Mouse (Mus musculus): Measurements from ENCODE around the gene Fgfr2.

The Fgfr2 gene

DNA sequence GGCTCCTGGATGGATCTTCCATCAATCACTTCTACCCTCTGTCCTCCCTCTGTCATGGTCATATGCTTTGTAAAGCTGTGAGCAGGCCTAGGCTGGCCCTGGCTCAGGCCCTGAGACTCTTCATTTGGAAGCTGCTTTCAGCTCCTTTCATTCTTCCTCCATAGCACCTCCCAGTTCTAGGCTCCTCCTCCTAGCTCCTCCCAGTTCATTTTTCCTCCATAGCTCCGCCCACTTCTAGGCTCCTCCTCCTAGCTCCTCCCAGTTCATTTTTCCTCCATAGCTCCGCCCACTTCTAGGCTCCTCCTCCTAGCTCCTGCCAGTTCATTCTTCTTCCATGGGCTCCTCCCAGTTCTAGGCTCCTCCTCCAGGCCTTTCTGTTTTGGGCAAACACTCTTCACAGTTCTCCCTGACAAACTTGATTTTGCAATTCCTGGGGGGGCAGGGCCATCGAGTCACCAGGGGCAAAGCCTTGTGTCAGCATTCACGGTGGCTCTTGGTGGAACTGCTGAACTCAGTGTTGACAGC lies 880.5 kb downstream of the Fgfr2 start:
- peak; percentile 44 for DNase-seq

DNA sequence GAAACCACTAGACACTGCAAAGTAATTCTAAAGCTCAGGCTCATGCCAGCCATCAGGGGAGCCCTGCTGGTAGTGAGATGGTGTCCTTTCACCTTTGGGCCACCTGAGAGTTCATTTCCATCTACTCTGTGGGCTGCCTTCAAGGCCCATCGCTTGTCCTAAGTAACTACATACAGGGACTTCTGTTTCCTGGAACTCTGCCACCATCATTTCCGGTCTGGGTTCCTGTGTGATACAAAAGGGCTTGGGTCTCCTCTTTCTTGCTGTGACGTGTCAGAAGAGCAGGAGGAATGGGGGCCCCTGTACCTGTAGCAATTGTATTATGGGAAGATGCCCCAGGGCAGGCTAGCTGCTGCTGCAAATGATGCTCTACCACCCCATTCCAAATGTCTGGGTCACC lies 884.2 kb downstream of the Fgfr2 start:
- no peak for DNase-seq

DNA sequence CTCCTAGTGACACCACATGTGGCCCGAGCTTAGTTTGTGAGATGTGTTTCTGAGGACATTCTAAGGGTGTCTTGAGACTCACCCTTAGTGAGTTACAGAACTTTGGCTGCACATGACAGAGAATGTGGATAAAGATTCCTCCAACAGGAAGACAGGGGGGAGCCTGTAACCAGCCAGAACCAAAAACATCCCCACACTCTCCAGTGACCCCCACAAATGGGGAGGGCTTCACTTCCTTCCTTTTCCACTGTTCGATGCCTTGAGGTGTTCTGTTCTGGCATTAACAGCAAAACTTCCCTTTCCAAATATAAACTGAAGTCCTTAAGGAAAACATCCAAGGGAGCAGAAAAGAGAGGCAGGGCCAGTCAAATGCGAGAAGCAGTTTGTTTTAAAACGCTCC lies 886.0 kb downstream of the Fgfr2 start:
- DNase-seq = no peak

DNA sequence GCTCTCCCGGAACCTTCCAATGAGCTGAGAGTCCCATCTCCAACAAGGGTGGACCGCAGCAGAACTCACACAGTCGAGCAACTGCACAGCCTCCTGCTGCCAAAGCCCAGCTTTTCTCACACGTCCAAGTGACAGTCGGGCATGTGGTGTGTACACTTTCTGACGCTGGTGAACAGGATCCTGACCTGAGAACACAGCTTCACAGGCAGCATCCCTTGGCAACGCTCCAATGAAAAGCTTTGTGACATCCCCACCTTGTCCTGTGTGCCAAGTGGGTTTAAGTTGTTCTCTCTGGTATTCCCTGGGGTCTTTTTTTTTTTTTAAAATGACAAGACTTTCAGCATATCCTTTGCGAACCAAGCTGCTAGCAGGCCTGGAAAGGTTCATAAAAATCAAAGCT lies 886.4 kb downstream of the Fgfr2 start:
- DNase-seq = no peak

DNA sequence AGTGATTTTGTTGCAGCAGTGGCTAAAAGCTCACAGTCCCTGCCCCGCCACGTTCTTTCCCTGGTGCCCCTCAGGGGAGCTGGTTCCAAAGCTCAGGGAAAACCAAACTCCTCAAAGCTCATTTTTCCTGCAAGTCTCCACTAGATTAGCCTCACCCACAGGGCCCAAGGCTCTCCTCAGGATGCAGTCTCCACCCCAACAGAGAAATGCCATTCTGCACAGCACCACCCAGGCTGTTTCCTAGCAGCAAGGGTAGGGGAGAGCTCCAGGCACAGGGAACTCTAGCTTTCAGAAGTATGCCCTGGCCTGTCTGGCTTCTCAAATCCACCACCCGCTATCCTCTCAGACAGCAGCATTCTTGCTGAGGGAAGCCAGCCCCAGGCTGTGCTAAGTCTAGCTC lies 888.9 kb downstream of the Fgfr2 start:
- no peak for DNase-seq

DNA sequence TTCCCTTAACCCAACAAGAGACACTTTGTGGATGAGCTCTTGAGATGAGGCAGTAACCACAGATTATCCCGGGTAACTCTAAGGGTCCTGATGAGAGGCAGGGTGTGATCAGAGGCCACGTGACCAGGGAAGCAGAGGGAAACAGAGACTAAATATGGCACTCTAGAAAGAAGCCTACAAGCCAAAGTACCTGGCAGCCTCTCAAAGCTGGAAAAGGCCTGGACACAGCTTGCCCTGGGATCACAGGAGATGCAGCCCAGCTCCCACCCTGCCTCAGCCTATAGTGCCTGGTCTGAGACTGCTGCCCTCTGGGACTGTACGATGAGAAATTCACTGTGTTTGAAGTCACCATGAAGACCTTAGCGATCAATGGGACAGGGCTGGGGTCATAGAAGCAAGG lies 889.4 kb downstream of the Fgfr2 start:
- DNase-seq = no peak

DNA sequence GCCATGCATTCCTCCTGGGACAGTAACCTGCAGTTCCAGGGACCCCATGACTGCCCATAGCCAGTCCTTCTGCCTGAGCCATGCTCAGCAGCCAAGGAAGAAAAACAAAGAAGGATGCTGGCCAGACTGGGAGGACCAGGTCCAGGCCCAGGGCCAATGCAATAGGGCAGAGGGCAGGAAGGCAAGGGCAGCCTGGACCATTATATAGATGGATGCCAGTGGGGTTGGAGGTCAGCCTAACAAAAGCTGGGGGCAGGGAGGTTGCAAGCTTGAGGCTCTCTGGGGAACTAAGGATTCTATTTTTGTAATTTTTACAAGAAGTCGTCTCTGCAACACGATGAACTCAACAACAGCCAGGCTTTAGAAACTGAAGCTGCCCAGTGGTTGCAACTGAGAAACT lies 890.2 kb downstream of the Fgfr2 start:
- peak; percentile 36 for DNase-seq

DNA sequence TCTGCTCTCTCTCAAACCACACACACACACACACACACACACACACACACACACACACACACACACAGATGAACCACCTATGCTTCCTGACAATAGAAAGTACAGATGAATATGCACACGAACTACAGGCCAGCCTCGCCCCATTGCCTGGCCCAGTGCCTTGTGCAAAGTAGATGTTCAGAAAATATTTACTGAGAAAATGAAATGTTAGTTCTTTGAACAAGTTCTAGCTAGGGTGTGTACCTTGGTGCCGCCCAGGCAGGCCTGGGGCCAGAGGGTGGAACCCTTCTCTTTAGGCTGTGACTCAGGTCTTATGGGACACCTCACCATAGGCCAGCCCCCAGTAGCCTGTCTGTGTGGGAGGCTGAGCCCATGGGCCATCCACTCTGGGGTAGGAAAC lies 891.7 kb downstream of the Fgfr2 start:
- DNase-seq = no peak

DNA sequence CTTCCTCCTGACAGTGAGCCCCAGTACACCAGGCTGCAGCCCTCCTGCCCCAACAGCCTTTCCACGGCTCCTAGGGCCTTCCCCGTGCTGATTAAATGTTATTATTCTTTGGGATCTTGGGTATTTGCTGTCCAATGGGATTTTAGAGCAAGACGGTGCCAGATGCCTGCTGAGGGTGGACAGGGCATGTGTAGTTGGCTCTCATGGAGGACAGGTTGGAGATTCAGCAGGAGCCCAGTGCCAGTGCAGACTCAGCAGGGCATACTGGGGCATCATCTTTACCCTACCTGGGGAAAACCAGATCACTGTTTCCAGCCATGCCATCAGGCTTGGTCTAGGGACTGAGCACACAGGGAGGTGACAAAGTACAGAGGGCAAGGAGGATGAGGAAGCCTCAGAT lies 892.2 kb downstream of the Fgfr2 start:
- DNase-seq = no peak

DNA sequence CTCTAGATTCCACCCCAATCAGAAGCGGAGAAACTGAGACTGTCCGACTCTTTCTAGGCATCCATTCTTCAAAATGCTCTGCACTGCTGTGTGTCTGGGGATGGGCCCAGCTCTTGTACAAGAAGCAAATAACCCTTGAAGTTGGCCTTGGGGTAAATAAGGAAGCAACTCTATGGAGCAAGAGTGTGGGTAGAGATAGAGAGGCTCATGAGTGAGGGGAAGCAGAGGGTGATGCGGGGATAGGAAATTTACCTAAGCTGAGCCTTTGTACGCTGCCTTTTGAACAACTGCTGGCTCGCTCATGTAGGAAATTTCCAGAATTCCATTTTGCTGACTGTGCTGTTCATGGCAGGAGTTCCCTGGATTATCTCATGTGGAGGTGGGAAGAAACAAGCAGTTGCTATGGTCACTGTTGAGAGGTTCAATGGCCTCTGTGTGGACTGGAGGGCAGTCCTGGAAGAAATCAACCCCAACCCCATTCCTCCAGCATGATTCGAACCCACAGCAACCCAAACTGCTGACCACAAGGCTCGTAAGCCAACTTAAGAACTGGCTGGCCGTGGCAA lies 896.0 kb downstream of the Fgfr2 start:
- no peak for DNase-seq

DNA sequence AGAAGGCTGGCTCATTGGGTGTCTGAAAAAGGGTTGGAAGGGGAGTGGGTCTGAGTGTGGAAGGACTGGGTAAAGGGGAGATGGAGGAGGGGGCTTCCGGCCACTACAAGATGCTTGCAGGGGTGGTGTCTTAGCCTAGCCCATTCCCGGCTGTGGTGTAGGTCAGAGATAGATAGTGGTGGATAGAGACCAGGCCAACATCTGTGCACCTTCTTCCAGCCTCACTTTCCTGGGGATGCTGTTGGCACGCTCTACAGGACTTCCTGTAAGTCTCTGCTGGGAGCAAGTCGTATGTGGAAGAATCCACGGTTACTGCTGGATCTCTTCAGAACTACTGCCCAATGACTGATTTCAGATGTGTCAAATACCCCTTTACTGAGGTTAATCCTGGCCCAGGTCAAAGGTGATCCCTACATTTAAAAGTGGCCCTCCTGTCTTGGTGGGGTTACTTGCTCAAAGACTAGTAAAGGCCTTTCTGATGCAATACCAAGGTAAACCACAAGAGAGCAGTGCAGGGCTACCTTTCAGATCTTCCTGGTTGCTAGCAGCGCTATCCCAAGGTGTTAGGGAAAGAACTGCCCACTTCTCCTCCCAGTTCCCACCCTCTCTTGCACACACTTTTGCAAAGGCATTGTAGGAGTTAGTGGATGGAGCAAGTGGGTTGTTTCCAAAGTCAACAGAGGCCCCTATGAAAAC lies 896.6 kb downstream of the Fgfr2 start:
- DNase-seq = peak; percentile 94

DNA sequence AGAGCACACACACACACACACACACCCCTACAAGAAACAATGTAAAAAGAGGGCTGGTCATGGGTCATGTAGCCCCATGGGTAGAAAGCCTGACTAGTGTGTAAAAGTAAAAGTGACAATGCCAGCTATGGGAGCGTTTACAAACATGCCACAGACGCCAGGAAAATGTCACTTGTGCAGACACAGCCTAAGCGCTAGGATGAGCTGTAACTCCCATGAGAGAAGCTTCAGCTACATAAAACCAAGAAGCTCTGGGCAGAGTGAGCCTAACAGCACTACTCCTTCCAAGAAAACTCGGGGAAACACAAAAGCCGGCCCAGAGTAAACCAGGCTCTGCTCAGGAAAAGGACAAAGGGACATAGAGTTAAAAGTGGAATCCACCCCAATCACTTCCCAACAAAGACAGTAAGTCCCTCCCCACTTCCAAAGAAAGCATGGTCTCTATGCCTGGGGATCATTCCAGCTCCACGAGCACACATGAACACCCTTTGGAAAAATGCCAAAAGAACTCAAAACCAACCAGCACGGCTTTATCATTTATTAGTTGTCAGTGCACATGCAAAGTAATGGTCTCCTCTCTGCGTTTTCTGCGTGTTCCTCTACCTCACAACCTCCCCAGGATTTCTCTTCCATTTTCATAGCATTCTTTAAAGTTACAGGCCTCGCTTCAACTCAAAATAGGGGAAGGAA lies 899.6 kb downstream of the Fgfr2 start:
- no peak for DNase-seq

DNA sequence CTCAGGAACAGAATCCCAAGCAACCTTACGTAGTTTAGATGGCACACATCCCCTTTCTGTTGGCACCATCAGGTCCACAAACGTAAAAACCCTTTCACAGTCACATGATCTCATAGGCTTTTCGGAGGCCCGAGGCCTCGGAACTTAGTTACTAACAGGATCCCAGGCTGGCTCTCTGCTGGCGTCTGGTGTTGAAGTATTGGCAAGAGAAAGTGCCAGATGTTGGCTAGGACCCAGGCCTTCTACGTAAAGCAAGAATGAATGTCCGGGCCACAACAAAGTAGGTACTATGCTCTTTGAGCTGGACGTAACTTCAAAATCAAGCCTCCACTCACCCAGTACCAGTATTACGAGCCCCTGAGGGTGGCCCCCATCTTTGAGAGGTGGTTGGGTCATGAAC lies 909.1 kb downstream of the Fgfr2 start:
- DNase-seq = no peak

DNA sequence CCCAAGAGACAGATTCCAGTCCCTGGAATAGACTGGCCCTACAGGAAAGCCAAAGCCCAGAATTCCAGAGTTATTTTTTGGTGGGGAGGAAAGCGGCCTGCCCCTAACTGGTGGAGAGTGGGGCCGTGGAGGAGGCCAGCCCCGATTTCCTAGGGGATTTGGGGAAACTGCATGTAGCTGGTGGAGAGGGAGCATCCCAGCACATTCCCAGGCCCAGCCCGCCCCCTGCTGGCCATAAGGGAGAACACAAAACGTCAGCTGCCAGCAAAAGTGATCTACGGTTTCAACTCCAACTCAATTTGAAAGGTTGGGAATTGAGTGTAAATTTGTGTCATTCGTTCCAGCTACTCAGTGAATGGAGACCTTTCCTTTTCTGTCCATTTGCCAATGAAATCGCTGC lies 909.7 kb downstream of the Fgfr2 start:
- peak; percentile 71 for DNase-seq

DNA sequence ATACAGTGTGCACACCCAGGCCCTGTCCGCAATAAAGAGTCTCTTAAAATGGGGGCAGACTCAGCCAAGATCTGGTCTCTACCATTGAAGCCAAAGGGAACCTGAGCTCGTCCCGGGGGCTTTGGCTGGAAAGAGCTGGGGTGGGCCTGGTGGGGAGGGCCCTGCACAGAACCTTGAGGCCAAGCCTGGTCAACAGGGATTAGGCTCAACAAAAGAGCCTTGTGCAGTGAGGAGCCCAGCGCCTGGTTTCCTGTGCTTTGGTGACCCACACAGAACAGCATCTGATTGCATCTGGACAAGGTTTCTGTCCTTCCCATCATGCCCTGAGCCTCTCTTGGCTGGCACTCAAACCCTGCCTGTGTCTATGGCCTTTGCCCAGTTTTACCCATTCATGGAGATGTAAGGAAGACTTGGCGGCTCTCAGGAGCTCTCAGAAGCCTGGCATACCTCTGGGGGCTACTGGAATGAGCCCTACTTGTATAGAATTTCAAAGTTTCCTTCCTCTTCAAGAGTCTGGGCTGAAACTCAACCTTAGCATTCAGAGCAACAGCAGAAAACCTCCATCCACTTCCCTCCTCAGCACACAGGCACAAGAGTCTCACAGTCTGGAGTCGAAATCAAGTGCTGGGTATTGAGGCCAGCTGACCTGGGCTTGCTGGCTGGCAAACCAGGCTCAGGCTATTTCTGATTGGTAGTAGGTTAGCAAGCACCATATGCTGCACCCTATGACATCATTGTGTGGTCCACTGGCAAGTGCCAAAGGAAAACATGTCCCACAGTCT lies 911.0 kb downstream of the Fgfr2 start:
- DNase-seq = no peak

DNA sequence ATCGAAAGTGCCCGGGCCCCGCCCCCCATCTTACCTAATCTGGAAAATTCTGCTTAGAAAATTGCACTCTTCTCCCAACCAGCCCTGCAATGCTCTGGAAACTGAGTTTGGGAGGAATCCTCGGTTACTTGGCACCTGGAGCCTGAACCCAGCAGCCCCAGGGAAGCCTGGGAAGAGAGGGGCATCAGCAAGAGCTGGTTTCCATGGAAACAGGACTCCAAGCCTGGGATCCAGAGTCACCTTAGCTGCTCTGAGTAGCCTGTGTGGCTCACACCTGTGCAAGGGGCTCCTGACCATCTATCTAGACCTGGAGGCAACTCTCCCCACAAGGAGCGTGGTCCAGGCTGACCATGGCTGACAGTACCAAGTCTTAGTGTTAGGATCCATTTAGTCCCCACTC lies 912.5 kb downstream of the Fgfr2 start:
- no peak for DNase-seq

DNA sequence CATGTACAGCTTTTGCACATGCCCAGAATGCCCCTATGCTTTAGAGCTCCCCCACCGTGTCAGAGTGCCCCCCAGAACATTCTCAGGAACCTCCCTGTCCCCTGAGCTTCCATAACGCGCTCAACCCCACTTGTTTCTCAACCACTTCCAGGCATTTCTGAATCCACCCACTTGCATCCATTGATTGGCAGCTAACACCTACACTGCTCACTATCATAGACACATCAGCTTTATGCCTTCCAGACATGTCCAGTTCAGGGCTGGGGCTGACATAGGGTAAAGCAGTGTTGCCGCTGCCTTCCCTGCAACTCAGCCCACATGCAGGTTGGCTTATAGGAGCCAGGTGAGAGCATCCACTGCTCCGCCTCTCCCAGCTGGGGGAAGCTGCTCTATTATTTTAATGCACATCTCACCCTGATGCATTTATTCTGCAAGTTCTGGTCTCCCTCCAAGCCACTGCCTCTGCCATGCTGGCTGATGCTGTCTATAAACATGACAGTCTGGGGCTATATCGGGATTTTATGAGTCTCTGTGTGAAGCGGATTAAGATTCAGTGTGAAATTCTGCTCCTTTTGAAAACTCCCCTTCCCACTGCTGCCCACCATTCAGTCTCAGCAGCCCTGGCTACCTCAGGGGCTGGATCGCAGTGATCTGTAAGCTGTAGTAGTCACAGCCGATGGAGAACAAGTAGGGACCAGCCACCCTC lies 914.1 kb downstream of the Fgfr2 start:
- DNase-seq = no peak

DNA sequence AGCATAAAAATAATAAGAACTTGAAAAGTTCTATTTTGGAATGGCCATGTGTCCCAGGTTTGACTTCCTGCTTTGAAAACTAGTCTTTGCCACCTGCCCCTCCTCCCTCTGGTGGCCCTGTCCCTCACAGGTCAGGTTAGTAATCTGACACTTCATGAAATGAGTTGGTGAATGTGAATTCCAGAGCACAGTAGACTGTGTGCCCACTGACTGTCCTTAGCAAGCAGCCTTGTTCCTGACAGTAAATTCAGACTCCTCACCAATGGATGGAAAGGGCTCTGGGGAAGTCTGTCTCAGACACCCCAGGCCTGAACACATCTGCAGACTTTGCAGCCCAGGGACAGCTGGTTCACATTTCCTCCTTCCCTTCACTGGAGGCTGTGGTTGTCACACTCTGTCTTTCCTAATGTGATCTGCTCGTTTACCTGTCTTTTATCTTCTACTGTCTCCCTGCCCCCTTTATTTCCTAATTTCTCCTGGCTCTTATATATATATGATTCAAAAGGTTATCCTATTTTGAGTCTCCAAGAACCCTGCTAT lies 919.0 kb downstream of the Fgfr2 start:
- DNase-seq = no peak

DNA sequence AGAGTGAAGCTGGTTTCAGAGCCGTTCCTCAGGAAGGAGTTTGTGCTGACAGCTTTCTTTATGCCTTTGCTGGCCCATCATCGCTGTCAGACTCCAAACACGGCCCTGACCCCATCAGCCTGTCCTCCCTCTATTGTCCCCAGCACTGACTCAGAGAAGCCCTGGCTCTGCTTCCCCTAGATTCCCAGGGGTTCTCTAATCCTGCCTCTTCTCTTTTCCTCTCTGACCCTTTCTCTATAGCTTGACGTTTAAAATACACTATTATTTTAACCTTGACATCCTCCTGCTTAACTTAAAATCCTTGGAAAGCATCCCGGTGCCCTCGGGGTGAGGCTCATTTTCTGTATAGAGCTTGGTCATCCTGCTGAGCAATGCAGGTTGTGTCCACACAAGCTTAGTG lies 923.5 kb downstream of the Fgfr2 start:
- no peak for DNase-seq

DNA sequence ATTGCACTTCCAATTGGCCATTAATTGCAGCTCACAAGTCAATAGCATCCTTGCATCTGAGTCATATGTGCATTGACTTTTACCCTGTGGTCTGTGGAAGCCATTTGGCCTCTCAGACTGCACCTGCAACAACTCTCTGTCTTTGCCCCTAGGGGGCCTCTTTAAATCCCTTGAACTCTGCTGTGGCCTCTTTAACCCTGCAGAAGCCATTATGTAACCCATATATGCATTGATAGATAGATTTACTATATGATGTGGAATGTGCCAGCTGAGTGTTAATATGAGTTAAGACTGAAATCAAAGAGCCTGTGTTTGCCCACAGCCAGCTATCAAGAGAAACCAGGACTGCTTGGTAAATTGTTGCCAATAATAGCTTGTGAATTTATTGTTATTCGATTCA lies 924.3 kb downstream of the Fgfr2 start:
- DNase-seq = no peak

DNA sequence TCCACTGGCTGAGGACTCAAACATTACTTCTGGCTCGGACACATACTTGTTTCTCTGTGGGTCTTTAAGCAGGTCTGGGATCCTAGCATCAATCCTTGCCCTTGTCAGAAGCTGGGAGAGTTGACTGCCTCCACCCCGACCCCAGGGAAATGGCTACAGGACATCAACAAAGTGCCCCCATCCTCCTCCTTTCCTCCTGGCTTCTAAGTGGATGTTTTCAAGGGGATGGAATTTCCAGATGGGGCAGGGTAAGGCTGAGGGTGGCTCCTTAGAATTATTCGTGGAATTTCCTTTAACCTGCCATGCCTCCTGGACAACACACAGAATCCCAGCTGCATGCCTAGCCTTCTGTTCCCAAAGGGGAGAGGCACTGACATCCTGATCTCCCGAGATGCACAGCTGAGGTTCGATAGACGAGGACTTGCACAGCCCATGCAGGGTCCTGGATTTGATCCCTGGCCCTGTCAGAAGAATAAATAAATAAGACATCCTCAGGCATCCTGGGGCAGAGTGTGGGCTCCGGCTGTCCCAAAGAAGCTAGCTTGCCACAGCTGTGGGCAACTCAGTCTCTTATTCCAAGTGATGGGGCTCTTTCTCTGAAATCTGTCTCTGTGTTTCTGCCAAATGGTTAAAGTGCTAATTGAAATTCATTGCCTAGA lies 925.2 kb downstream of the Fgfr2 start:
- DNase-seq = no peak

DNA sequence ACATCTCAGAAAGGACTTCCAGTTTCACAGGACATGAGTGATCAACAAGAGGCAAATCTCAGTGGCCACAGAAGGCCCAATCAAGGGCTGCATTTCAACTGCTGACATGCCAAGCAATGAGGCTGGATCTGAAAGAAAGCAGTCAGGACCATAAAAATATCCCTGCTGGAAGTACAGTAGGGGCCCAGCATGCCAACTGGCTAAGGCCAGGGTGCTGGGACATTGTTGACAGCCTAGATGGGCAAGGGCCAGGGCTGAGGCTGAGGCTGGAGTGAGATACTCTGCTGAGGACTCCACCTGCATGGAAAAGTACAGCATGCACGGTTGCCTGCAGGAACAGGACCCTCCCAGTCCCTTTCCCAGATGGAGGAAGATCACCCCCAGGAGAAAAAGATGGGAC lies 926.6 kb downstream of the Fgfr2 start:
- no peak for DNase-seq
